Mouse (Mus musculus) heart, postnatal 14 days (tissue): ENCODE data around the gene Mbnl1. TPM values are rescaled to one million over a fixed set of nuclear protein-coding genes. Genes with fewer than 3 reads are reported as not detected.

Experiments
- DNase-seq, 2 experiments: peaks; one replicate each; pipeline ENCODE4 v3.0.0; 2021 to 2022
- intact Hi-C: fragments of 180-260 bp; cut with DNase I; formaldehyde crosslinking; loops from one replicate; pipeline ENCODE4 v1.15.1; 2025
- total RNA-seq, 2 experiments: library from RNA; stranded (reverse); gene quantifications; 2 replicates each; pipeline ENCODE4 v1.2.3; 2021

Gene Mbnl1
- total RNA-seq, 2 experiments from 2014 or later = 182 to 189 TPM

- intact Hi-C loops = no loop called here
Observed at GRCm38 (mm10) chr3:60587149-60587548, 114.5 kb downstream of the Mbnl1 start.

DNA sequence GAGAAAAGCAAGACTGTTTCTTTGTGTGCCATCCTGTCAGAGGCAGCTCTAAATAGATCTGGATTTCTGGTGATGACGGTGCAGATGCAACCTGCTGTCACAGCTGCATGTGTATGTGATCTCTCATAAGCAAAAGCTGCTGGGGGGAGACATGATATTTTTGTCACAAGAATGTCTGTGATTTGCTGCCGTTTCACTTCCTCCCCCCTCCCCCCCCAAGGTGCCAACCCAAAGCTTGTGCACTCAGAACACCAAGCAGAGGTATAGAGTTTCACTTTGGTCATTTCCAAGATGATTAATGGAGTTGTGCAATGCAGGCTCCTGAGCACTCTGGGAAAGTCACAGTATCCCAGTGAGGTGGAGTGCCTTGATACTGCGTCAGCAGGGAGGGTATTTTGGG lies 116.7 kb downstream of the Mbnl1 start:
- intact Hi-C loops = no loop called here
- no peak for DNase-seq

More at GRCm38 (mm10) chr3:60587149-60587548, 114.5 kb downstream of the Mbnl1 start:
- no peak for DNase-seq

DNA sequence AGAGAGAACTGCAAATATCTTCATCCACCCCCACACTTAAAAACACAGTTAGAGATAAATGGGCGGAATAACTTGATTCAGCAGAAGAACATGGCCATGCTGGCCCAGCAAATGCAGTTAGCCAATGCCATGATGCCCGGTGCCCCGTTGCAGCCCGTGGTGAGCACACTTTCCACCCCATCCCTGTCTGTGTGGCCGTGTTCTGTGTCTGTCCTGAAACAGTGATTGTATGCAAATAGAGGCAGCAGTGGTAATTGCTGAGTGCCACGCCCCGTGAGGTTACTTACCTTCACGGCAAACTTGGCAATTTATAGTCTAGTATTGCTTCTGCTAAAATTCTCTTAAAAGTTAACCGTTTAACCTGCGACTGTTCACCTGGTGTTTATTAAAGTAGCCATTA lies 123.0 kb downstream of the Mbnl1 start:
- intact Hi-C loops = no loop called here

DNA sequence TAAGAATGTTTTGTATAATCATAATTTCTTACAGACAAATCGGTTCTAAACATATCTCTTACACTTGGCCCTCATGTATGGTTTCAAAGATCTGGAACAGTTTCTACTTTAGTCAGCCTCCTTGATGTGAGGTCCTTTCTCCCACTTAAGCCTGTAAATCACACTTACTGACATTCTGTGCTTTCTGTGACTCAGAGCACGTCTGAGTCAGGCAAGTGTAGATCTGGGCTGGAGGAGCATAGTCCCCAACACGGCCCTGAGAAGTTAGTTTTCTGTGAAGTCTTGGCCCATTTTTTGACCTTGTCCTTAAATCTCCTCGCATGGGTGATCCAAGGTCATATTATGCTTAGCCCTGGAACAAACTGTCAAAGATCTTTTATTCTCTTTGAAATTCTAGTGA lies 124.4 kb downstream of the Mbnl1 start:
- DNase-seq = no peak
- intact Hi-C loops = no loop called here

More for the DNA sequence above, 123.0 kb downstream of the Mbnl1 start:
- DNase-seq = no peak

DNA sequence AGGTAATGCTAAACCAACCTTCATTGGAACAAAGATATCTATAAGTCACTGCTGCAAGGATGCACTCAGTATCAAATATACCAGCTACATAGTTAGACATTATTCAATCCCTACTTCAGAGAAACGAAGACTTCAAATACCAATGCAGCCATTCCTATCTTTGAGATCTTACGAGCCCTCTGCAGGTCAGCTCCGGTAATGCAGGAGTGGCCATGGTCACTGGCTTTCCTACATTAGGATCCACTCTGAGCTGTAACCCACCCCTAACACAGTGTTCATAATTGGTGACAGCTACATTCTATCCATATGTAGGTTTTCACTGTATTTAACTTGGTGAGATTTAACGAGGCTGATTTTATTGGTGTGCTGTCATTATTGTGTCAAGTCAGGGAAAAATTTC lies 129.1 kb downstream of the Mbnl1 start:
- DNase-seq = peak; percentile 76 to 85
- intact Hi-C loops = loop anchor here (5.0 to 10.0 kb wide), 3 partner anchors 84 to 197 kb away; no protein-coding TSS in a partner anchor

DNA sequence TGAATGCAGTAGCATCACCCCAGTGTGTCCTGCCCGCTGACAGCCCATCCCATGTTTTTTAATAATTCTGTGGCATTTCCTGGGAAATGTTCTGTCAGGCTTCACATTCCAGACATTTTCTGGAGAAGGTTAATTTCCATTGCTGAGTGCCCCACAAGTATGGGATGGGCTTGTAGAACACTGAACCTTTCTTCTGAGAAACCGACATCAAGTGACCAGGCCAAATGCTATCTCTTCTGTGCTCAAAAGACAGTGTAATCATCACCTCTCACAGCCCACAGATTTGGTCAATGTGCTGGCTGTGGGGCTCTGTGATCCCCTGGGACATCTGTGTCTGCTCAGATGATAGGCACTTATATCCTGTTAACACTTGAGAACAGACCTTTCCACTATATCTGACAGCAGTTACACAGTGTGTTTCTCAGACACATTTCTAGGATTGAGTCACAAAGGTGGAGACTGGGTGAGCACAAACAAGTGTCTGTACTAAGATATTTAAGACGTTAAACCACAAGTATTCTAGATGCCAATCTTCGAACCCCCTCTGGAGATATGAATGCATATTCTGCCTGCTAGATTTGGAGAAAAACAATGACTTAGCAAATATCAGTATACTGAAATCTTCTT lies 130.4 kb downstream of the Mbnl1 start:
- intact Hi-C loops = loop anchor here (5.0 to 10.0 kb wide), 3 partner anchors 86 to 198 kb away; no protein-coding TSS in a partner anchor
- DNase-seq = no peak

- no peak for DNase-seq
- intact Hi-C loops = loop anchor here (5.0 to 10.0 kb wide), 3 partner anchors 86 to 199 kb away; no protein-coding TSS in a partner anchor
Observed at GRCm38 (mm10) chr3:60603637-60604036, 131.0 kb downstream of the Mbnl1 start.

DNA sequence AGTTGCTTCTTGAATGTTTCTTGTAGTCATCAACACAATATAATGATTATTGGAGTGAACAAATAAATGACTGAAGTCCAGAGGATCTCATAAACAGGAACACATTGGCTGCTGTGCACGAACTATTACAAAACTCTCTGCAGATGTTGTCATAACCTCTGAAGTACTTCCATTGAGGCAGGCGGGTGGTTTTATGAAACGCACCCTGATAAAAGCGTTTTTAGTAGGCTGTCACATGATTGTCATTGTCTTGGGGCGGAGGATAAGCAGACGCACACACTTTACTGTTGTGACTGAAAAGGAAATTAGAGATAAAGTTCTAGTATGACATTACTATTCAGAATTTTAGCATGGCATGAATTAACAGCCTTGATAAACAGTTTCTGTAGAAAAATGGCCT lies 131.6 kb downstream of the Mbnl1 start:
- intact Hi-C loops = loop anchor here (5.0 to 10.0 kb wide), 3 partner anchors 87 to 199 kb away; no protein-coding TSS in a partner anchor
- DNase-seq = no peak

GRCm38 (mm10) chr3:60608952-60609403 lies 136.3 kb downstream of the Mbnl1 start:
- peak in 1 of 2 experiments; percentile 51 for DNase-seq

DNA sequence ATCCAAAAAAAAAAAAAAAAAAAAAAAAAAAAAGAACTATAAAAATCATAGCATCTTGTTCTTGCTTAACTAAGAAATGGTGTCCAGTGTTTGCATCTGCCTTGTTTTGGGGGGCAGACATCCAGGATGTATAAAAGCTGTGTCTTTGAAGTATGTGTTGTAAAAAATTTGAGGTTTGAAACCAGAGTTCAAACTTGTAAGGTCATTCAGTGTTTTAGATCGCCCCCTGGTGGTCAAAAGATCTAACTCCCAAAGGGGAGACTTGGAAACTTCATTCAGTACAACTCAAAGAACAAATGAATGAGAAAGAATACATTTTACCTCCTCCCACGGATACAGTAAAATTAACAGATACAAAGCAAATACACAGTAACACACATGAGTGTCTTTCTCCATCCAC lies 139.2 kb downstream of the Mbnl1 start:
- peak; percentile 43 to 78 for DNase-seq
- intact Hi-C loops = loop anchor here (10.0 kb wide), 1 partner anchor 737 kb away; no protein-coding TSS in a partner anchor

More at GRCm38 (mm10) chr3:60608952-60609403, 136.3 kb downstream of the Mbnl1 start:
- intact Hi-C loops = loop anchor here (10.0 kb wide), 1 partner anchor 204 kb away; no protein-coding TSS in a partner anchor

- intact Hi-C loops = loop anchor here (10.0 kb wide), 1 partner anchor 738 kb away; no protein-coding TSS in a partner anchor
- no peak for DNase-seq
Observed at GRCm38 (mm10) chr3:60613121-60613520, 140.5 kb downstream of the Mbnl1 start.

DNA sequence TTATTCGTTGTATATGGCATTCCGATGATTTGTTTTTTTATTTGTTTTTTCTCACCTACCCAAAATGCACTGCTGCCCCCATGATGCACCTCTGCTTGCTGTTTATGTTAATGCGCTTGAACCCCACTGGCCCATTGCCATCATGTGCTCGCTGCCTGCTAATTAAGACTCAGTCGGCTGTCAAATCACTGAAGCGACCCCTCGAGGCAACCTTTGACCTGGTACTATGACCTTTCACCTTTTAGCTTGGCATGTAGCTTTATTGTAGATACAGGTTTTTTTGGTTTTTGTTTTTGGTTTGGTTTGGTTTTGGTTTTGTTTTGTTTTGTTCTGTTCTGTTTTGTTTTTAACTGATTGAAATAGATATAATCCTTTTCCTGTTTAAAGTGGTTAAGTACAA lies 141.9 kb downstream of the Mbnl1 start:
- intact Hi-C loops = loop anchor here (10.0 kb wide), 1 partner anchor 740 kb away; no protein-coding TSS in a partner anchor
- DNase-seq = no peak

GRCm38 (mm10) chr3:60615057-60615606 lies 142.5 kb downstream of the Mbnl1 start:
- intact Hi-C loops = loop anchor here (5.0 to 10.0 kb wide), 2 partner anchors 147 to 740 kb away; no protein-coding TSS in a partner anchor
- peak in 1 of 2 experiments; percentile 16 for DNase-seq

GRCm38 (mm10) chr3:60615615-60616014 lies 143.0 kb downstream of the Mbnl1 start:
- intact Hi-C loops = loop anchor here (5.0 to 10.0 kb wide), 2 partner anchors 147 to 741 kb away; no protein-coding TSS in a partner anchor
- DNase-seq = no peak

DNA sequence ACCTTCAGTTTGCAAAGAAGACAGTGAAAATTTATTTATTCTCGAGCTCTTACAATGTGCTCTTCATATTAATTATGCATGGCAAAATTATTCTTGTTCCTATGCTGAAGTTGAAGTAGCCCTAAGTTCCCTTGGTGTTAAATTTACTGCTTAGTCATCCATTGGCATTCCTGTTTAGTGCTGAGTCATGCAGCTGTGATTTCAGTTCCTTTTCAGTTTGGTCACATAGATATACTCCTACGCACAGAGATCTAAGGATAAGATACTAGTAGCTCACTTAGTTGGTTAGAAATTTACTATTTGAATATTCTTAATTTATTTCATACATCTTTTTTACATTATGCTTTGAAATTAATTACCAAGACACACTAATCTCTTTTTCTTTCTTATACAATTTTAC lies 143.5 kb downstream of the Mbnl1 start:
- intact Hi-C loops = loop anchor here (5.0 to 10.0 kb wide), 2 partner anchors 146 to 741 kb away; no protein-coding TSS in a partner anchor
- DNase-seq = no peak

DNA sequence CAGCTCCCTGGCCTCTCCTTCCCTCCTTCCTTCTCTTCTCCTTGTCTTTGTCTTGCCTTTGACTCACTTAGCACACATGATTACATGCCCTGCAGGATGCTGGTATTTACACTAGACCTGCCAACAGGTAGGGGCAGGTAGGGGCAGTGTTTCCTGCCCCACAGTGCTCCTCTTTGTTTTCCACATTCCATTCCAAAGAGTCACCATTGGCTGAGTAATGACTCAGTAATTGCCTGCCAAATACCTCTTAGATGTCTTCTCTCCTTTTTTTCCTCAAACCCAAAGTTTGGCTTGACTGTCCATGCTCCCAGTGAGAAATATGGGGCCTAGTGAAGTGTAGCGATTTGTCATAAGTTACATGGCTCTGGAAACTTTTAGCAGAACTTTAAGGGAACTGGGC lies 145.0 kb downstream of the Mbnl1 start:
- no peak for DNase-seq
- intact Hi-C loops = loop anchor here (5.0 to 10.0 kb wide), 2 partner anchors 145 to 743 kb away; no protein-coding TSS in a partner anchor

DNA sequence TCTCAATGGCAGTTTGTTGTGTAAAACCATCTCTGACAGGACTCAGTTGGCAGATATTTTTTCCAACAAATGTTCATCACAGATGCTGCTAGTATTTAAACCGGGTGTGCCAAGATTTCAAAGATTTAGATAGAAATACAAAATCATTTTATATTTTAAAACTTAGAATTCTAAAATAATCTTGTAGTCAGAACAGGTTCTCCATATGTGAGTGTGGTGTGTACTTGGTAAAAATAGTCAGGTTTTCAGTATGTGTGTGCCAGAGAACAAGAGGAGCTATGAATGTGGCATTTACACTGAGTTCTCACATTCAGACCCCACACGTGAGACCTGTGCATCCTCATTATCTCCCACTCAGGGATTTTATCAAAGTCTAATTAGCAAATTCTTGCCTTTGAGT lies 147.6 kb downstream of the Mbnl1 start:
- no peak for DNase-seq
- intact Hi-C loops = no loop called here

DNA sequence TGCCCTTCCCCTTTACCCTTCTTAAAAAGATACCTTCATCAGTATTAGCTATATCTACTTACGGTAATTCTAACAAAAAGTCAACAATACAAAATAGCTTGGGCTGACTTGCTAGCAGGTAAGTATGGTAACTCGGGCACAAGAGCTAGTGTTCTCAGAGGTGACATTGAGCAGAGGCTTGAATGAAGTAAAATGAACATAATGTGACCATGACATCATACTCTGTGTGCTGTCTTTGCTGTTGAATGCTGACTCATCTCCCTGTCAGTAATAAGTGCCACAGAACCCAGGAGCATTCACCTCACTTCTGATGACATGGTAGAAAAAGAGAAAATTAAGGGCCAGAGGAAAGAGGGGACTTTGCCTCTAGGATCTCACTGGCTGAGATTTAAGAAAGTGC lies 158.6 kb downstream of the Mbnl1 start:
- intact Hi-C loops = no loop called here
- DNase-seq = no peak

DNA sequence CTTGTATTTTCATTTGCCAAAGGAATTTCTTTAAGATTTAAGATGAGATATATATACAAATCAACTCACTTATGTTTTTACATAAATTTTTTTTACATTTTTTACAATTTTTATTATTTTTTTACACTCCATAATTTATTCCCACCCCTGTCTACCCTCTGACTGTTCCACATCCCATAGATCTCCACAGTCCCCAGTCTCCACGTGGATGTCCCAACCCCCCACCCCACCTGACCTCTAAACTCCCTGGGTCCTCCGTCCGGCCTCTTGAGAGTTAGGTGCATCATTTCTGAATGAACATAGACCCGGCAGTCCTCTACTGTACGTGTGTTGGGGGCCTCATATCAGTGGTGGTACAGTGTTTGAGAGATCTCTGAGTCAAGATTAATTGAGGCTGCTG lies 159.1 kb downstream of the Mbnl1 start:
- intact Hi-C loops = no loop called here
- no peak for DNase-seq

GRCm38 (mm10) chr3:60632796-60633466 lies 160.3 kb downstream of the Mbnl1 start:
- intact Hi-C loops = no loop called here
- DNase-seq = no peak

DNA sequence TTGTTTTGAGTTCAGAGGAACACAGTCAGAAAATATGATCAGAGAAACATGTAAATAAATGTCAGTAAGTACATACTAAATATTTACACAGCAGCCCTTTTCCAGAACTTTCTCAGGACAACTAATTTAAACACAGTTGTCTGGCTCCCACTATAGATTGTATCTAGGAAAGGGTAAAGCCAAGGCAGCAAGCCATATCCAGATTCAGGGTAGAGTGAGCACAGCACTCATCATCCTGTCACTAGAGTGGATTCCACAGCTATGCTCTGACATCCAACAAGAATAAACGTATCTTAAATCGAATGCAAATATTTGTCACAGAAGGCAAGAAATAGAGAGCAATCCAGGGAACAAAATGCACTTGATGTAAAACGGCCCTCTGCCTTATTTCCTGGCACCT lies 165.9 kb downstream of the Mbnl1 start:
- no peak for DNase-seq

More for the DNA sequence above, 165.9 kb downstream of the Mbnl1 start:
- intact Hi-C loops = no loop called here
